Mouse (Mus musculus): ENCODE data around the gene Gm8232.
"Not testable (repeated sequence)": the region's sequence is repeated elsewhere in the genome, so short reads cannot be mapped to it uniquely, and the experiment has no call there.

Gm8232 gene

GRCm38 (mm10) chr14:44433335-44433734 lies at the start of gene Gm8232:
Gene Gm8232, plus strand, starts transcription at chr14:44433635.
- not testable (repeated sequence) for DNase-seq

DNA sequence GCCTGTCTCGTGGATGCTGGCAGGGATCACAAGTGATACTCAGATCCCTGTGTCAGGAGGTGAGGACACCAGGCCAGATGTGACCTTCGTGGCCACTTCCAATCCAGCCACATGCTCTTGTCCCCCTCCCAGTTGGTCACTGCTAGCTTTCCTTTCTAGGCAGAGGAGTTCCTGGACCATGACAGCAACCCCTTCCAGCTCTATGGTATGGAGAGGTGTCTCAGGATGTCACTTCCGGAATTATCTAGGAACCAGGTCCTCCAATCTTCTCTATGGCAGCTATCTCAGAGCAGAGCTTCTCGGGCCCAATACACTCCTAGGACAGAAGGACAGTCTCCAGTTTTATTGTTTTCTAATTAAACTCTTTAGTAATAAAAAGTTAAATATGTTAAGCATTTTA lies 49.2 kb upstream of the Gm8232 start:
- DNase-seq: not testable (repeated sequence)

DNA sequence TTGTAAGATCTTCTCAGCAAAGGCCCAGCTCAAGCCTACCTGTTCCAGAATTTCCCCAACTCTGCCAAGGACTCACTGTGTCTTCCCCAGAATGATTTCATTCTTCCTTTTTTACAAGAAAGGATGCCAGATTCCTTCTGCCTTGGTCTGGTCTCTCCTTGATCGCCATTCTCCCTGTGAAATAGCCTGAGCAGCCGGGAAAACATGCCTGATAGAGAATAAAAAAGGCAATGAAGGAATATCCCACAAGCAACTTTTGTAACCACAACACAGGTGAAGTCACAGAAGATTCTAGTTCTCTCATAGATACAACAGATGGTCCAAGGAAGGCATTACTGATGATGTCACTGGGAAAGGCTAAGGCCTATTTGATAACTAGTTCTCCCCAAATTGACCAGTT lies 22.8 kb upstream of the Gm8232 start, which contains the start of gene Gm3371:
Gm3371 (minus strand) TSS at position 101 of the 400 bp plus-strand sequence.
- not testable (repeated sequence) for DNase-seq
